Mouse (Mus musculus): ENCODE results near the gene Ksr1. TPM values are rescaled to one million over a fixed set of nuclear protein-coding genes. Genes with fewer than 3 reads are reported as not detected.

Ksr1 gene
- polyA plus RNA-seq, 1 experiment, result 14.5 TPM

- DNase-seq (ENCODE audit: low read depth in 1 of 2, low spot score in 2 of 2), result no peak
- Histone ChIP-seq H3K4me1 (ENCODE audit: control insufficient read depth, insufficient read depth, insufficient read length) (no peaks in the 10 kb centered on the region), H3K4me3 (ENCODE audit: extremely low read depth, insufficient read depth, insufficient read length) (no peak overlapping the region), H3K27me3 (ENCODE audit: control insufficient read depth, insufficient read depth, low read length) (no peaks in the 10 kb centered on the region), H3K36me3 (ENCODE audit: control insufficient read depth, insufficient read depth, low read length) (peaks cover 1% of the 10 kb centered on the region; the same call in 1 of the 2 replicates), H3K27ac (ENCODE audit: insufficient read depth, low read length) (no peak overlapping the region)
- 82% methylated on average over 10 of the region's 10 CpGs for WGBS
- TF ChIP-seq CTCF (IDR thresholded peaks at IDR 0.05; ENCODE audit: extremely low read depth, insufficient read depth, insufficient read length, insufficient replicate concordance) (no peak), POLR2A (IDR thresholded peaks at IDR 0.05; ENCODE audit: low read depth, low read length) (no peak)
Observed at GRCm38 (mm10) chr11:79111864-79112558, 34.2 kb downstream of the Ksr1 start.

GRCm38 (mm10) chr11:79110446-79110845 lies 35.8 kb downstream of the Ksr1 start:
- H3K27me3 ChIP-seq (ENCODE audit: control insufficient read depth, insufficient read depth, low read length), result no peaks in the 10 kb centered on the region
- H3K27ac ChIP-seq (ENCODE audit: insufficient read depth, low read length), result no peak overlapping the region
- DNase-seq (ENCODE audit: low read depth in 1 of 2, low spot score in 2 of 2), result no peak
- H3K36me3 ChIP-seq (ENCODE audit: control insufficient read depth, insufficient read depth, low read length), result peaks cover 2% of the 10 kb centered on the region; the same call in 1 of the 2 replicates
- no peaks in the 10 kb centered on the region for H3K4me1 ChIP-seq (ENCODE audit: control insufficient read depth, insufficient read depth, insufficient read length)
- 84% methylated on average over 4 of the region's 4 CpGs for WGBS
- no peak for TF ChIP-seq CTCF (IDR thresholded peaks at IDR 0.05; ENCODE audit: extremely low read depth, insufficient read depth, insufficient read length, insufficient replicate concordance)
- no peak for TF ChIP-seq POLR2A (IDR thresholded peaks at IDR 0.05; ENCODE audit: low read depth, low read length)
- no peak overlapping the region for H3K4me3 ChIP-seq (ENCODE audit: extremely low read depth, insufficient read depth, insufficient read length)

GRCm38 (mm10) chr11:79107934-79108333 lies 38.3 kb downstream of the Ksr1 start:
- Histone ChIP-seq H3K27me3 (ENCODE audit: control insufficient read depth, insufficient read depth, low read length) (no peaks in the 10 kb centered on the region), H3K27ac (ENCODE audit: insufficient read depth, low read length) (no peak overlapping the region), H3K36me3 (ENCODE audit: control insufficient read depth, insufficient read depth, low read length) (peaks cover 2% of the 10 kb centered on the region; the same call in 1 of the 2 replicates), H3K4me3 (ENCODE audit: extremely low read depth, insufficient read depth, insufficient read length) (no peak overlapping the region), H3K4me1 (ENCODE audit: control insufficient read depth, insufficient read depth, insufficient read length) (peaks cover 23% of the 10 kb centered on the region; the same call in 1 of the 2 replicates)
- TF ChIP-seq CTCF (IDR thresholded peaks at IDR 0.05; ENCODE audit: extremely low read depth, insufficient read depth, insufficient read length, insufficient replicate concordance) (no peak), POLR2A (IDR thresholded peaks at IDR 0.05; ENCODE audit: low read depth, low read length) (no peak)
- 92% methylated on average over 11 of the region's 11 CpGs for WGBS
- no peak for DNase-seq (ENCODE audit: low read depth in 1 of 2, low spot score in 2 of 2)

GRCm38 (mm10) chr11:79104998-79105397 lies 41.2 kb downstream of the Ksr1 start:
- no peak for DNase-seq (ENCODE audit: low read depth in 1 of 2, low spot score in 2 of 2)
- 91% methylated on average over 6 of the region's 6 CpGs for WGBS

GRCm38 (mm10) chr11:79104538-79104937 lies 41.7 kb downstream of the Ksr1 start:
- H3K4me1 ChIP-seq (ENCODE audit: control insufficient read depth, insufficient read depth, insufficient read length), result peaks cover 26% of the 10 kb centered on the region; the same call in 1 of the 2 replicates
- WGBS, result 51% methylated on average over 6 of the region's 6 CpGs
- TF ChIP-seq POLR2A (IDR thresholded peaks at IDR 0.05; ENCODE audit: low read depth, low read length), result no peak
- TF ChIP-seq CTCF (IDR thresholded peaks at IDR 0.05; ENCODE audit: extremely low read depth, insufficient read depth, insufficient read length, insufficient replicate concordance), result no peak

More at GRCm38 (mm10) chr11:79104998-79105397, 41.2 kb downstream of the Ksr1 start:
- H3K27ac ChIP-seq (ENCODE audit: insufficient read depth, low read length), result no peak overlapping the region
- H3K36me3 ChIP-seq (ENCODE audit: control insufficient read depth, insufficient read depth, low read length), result peaks cover 2% of the 10 kb centered on the region; the same call in 1 of the 2 replicates
- H3K4me3 ChIP-seq (ENCODE audit: extremely low read depth, insufficient read depth, insufficient read length), result no peak overlapping the region
- peaks cover 26% of the 10 kb centered on the region; the same call in 1 of the 2 replicates for H3K4me1 ChIP-seq (ENCODE audit: control insufficient read depth, insufficient read depth, insufficient read length)
- no peaks in the 10 kb centered on the region for H3K27me3 ChIP-seq (ENCODE audit: control insufficient read depth, insufficient read depth, low read length)
- TF ChIP-seq CTCF (IDR thresholded peaks at IDR 0.05; ENCODE audit: extremely low read depth, insufficient read depth, insufficient read length, insufficient replicate concordance) (no peak), POLR2A (IDR thresholded peaks at IDR 0.05; ENCODE audit: low read depth, low read length) (no peak)

GRCm38 (mm10) chr11:79104096-79104495 lies 42.1 kb downstream of the Ksr1 start:
- Histone ChIP-seq H3K27me3 (ENCODE audit: control insufficient read depth, insufficient read depth, low read length) (no peaks in the 10 kb centered on the region), H3K27ac (ENCODE audit: insufficient read depth, low read length) (0 out of 2 replicates have a peak overlapping the region, but pooled peaks have one; percentile 8), H3K4me3 (ENCODE audit: extremely low read depth, insufficient read depth, insufficient read length) (no peak overlapping the region), H3K36me3 (ENCODE audit: control insufficient read depth, insufficient read depth, low read length) (peaks cover 2% of the 10 kb centered on the region; the same call in 1 of the 2 replicates), H3K4me1 (ENCODE audit: control insufficient read depth, insufficient read depth, insufficient read length) (peaks cover 26% of the 10 kb centered on the region; the same call in 1 of the 2 replicates)
- 79% methylated on average over 11 of the region's 11 CpGs for WGBS
- TF ChIP-seq CTCF (IDR thresholded peaks at IDR 0.05; ENCODE audit: extremely low read depth, insufficient read depth, insufficient read length, insufficient replicate concordance) (no peak), POLR2A (IDR thresholded peaks at IDR 0.05; ENCODE audit: low read depth, low read length) (no peak)
- DNase-seq (ENCODE audit: low read depth in 1 of 2, low spot score in 2 of 2), result no peak

More at GRCm38 (mm10) chr11:79104538-79104937, 41.7 kb downstream of the Ksr1 start:
- DNase-seq (ENCODE audit: low read depth in 1 of 2, low spot score in 2 of 2), result no peak
- Histone ChIP-seq H3K4me3 (ENCODE audit: extremely low read depth, insufficient read depth, insufficient read length) (no peak overlapping the region), H3K27ac (ENCODE audit: insufficient read depth, low read length) (0 out of 2 replicates have a peak overlapping the region, but pooled peaks have one; percentile 8), H3K36me3 (ENCODE audit: control insufficient read depth, insufficient read depth, low read length) (peaks cover 2% of the 10 kb centered on the region; the same call in 1 of the 2 replicates), H3K27me3 (ENCODE audit: control insufficient read depth, insufficient read depth, low read length) (no peaks in the 10 kb centered on the region)
